Mouse (Mus musculus) heart, postnatal 14 days (tissue): Measurements from ENCODE around the gene Plekha5. TPM values are rescaled to one million over a fixed set of nuclear protein-coding genes. Genes with fewer than 3 reads are reported as not detected.
A peak's percentile ranks its signal among the peaks of the same experiment; 100 is the strongest.
"Not testable (repeated sequence)": the region's sequence is repeated elsewhere in the genome, so short reads cannot be mapped to it uniquely, and the experiment has no call there.

Experiments
- DNase-seq, 2 experiments: peaks; one replicate each; pipeline ENCODE4 v3.0.0; 2021 to 2022
- intact Hi-C: fragments of 180-260 bp; cut with DNase I; formaldehyde crosslinking; loops from one replicate; pipeline ENCODE4 v1.15.1; 2025
- total RNA-seq, 2 experiments: library from RNA; stranded (reverse); gene quantifications; 2 replicates each; pipeline ENCODE4 v1.2.3; 2021

Gene Plekha5
- total RNA-seq, 2 experiments from 2014 or later, result 36.6 to 36.9 TPM

DNA sequence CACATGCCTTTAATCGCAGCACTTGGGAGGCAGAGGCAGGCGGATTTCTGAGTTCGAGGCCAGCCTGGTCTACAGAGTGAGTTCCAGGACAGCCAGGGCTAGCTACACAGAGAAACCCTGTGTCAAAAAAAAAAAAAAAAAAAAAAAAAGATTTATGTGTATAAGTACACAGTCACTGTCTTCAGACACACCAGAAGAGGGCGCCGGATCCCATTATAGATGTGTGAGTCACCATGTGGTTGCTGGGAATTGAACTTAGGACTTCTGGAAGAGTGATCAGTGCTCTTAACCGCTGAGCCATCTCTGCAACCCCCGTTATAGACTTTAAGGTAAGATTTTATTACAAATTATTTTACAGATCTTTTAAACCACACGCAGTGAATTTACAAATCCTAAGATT is 176.8 kb downstream of the Plekha5 start:
- DNase-seq, intact Hi-C loops: not testable (repeated sequence)

DNA sequence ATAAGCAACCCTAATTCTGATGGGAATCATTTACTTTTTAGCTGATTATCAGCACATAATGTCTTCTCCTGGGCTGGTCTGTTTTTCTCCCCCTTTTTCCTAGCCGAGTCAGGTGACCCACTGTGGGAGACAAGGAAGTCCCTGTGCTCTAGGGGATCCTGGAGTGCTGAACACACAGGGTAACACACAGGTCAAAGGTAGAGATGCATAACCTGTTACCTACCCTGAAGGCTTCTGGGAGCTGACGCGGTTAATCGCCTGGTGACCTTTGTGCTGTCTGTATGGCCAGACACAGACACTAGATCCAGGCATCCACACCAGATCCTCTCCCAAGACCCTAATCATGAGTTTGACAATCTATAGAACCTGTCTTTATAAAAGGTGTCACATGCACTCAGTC is 177.3 kb downstream of the Plekha5 start:
- intact Hi-C loops, result no loop called here
- no peak for DNase-seq

DNA sequence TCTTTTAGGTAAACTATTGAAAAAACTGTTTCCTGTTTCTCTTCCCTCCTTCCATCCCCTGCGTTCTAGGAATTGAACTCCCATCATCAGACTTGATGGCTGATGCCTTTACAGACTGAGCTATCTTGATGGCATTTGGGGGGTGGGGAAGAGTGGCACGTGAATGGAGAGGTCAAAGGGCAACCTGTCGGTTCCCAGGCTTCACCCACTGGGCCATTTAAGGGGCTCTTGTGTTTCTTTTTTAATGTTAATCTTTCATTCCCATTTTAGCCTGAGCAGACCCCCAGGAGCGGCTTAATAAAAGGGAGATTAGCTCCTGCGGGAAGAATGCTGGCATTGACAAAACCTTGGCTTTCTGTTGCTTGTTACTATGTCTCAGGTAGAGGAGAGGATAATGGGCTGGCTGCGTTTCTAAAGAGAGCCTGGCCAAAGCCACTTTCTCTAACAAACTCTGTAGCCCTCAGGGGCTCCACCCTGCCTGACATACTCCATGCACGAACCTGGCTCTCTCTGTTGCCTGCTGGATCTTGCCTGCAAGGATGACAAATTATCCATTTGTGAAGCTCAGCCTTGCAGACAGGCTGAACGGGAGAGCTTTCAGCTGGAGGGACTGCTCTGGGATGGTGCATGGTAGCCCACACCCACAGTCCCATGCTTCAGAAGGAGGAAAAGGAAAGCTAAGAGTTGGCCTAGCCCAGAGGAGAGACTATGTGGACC is 179.5 kb downstream of the Plekha5 start:
- no peak for DNase-seq
- intact Hi-C loops, result no loop called here

DNA sequence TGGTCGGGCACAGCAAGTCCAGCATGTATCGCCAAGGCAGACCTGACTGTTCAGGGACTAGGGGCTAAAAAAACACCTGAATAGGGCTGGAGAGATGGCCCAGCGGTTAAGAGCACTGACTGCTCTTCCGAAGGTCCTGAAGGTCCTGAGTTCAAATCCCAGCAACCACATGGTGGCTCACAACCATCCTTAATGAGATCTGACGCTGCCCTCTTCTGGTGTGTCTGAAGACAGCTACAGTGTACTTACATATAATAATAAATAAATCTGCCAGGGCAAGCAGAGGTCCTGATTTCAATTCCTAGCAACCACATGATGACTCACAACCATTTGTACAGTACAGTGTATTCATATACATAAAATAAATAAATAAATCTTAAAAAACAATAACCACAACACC is 181.3 kb downstream of the Plekha5 start:
- DNase-seq, intact Hi-C loops: not testable (repeated sequence)

DNA sequence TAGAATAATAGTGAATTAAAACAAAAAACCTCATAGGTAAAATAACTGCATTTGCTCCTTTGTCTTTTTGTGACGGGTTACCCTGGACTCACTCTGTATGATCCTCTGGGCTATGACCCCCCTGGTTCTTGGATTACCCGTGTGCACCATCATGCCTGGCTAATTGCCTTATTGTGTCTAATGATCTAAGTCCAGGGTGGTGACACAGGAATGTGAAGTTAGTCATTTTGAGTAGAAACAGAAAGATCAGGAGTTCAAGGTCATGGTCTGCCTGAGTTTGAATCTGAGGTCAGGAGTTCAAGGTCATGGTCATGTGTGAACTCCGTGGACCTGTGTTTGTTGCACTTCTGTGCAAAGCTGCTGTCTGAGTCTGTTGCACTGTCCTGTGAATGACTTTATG is 181.9 kb downstream of the Plekha5 start:
- DNase-seq, result no peak
- intact Hi-C loops, result no loop called here

DNA sequence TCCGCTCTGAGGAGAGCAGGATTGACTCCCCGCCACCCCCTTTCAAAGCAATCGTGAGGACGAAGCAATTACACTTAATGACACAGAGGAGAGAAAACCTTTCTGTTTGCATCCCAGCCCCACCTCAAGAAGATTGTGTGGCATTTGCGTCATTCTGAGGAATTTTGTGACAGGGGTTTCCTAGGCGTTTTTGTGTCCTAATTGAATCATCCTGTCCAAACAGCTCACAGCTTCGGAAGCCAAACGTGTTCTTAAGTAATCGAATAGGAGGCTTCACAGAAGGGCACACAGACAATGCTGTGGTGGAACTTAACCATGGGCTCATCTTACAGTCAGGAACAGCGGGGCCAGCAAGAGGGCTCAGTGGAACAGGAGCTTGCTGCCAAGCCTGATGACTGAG is 182.7 kb downstream of the Plekha5 start:
- intact Hi-C loops, result no loop called here

DNA sequence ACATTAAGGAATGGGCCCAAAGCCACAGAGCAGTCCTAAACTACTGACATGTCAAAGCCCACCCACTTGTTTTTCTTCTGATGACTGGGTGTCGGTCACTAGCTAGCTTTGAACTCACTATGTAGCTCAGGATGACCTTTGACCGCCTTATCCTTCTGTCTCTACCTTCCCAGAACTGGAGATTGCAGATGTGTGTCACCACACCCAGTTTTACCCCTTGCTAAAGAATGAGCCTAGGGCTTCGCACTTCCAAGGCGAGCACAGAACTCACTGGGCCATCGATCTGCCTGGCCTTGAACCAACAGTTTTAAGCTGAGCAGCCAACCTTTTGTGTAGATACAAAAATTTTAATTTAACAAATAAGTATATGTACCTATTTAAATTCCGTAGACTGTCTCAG is 184.8 kb downstream of the Plekha5 start:
- intact Hi-C loops, result no loop called here
- no peak for DNase-seq

More for the DNA sequence above, 182.7 kb downstream of the Plekha5 start:
- DNase-seq, result no peak

DNA sequence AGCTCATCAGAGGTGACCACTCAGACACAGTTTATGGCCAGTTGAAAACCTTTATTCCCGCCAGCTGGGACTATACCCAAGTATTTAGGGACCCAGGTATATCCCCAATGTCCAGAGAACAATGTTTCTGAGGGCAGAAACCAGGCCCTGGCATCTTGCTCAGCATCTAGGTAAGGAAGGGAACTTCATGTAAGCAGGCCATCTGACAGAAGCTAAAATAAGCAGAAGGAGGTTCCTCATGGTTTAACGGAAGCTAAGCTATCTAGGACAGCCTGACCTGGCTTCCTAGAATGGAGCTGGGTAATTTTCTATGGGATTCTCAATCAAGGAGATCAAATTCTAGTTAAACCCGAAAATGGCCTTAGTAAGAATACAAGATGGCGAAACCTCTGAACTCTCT is 185.7 kb downstream of the Plekha5 start:
- DNase-seq, result no peak
- intact Hi-C loops, result no loop called here

DNA sequence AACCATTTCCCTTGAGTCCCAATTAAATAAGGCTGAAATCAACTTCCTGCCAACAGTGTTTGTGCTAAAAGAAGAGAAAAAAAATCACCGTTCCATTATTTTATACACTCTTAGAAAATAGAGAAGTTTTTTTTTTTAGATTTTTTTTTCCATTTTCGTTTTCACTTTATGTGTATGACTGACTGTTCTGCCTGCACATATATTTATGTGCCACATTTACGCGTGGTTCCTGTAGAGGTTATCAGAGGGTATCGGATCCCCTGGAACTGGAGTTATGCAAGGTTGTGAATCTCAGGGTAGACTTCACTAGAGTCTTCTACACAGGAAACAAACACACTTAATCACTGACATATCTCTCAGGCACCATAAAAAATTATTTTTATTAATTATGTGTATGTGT is 186.3 kb downstream of the Plekha5 start:
- DNase-seq, result no peak
- intact Hi-C loops, result no loop called here

DNA sequence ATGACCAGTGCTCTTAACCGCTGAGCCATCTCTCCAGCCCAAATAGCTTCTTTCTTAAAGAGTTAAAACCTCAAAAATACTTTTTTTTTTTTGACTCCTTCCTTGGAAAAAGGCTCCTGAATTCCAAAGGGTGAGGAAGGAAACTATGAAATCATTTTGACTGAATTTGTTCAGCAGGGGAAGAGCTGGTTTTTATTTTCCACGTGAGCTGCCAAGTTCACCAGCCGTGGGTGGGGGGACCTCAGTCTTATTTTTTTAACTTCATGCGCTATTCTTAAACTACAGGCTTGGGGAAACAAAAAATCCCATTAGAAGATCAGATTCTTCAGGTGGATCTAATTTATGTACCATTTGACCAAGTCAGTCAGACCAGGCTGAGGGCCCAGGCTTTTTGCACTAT is 187.4 kb downstream of the Plekha5 start:
- intact Hi-C loops, result no loop called here
- no peak for DNase-seq

DNA sequence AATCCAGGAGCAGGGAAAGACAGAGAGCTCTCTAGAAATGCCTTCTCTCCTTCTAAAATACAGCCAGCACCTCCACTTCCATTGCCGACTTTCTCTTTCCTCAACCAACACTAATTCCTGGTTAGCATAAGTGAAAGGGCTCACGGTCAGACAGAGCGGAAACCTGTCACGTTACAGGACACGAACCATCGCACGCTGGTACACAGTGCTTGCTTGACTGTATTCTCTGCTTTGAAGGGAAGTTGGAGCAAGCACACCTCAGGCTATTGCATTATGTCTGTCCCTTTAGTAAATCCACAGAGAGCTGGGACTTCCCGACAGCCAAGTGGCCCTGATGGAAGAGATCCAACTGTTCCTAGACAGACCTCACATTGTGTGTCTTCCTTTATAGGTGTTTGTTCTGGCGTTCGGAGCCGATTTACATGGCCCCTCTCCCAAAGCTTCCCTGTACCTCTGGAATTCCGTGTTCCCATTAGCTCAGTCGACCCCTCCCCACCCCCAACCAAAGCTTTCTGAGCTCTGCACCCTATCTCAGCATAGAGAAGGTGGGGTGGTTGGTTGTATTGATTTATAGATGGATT is 188.1 kb downstream of the Plekha5 start:
- intact Hi-C loops, result no loop called here
- DNase-seq, result no peak

DNA sequence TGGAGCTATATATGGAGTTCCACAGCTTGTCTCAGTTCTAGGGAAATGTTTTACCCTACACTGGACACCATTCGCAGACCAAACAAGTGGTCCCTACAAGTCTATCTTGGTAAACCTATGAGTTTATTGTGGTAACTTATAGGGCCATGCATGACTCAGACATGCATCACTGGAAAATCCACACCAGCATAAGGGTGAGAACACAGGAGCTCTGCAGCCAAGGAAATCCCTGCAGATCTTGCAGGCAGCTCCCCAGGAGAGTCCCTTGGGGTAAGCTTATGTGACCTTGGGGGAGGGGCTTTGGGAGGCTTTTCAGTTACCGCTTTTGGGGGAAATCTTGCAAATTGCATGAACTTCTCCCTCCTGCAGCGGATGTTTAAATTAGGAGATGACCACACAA is 190.0 kb downstream of the Plekha5 start:
- DNase-seq, result no peak
- intact Hi-C loops, result no loop called here

DNA sequence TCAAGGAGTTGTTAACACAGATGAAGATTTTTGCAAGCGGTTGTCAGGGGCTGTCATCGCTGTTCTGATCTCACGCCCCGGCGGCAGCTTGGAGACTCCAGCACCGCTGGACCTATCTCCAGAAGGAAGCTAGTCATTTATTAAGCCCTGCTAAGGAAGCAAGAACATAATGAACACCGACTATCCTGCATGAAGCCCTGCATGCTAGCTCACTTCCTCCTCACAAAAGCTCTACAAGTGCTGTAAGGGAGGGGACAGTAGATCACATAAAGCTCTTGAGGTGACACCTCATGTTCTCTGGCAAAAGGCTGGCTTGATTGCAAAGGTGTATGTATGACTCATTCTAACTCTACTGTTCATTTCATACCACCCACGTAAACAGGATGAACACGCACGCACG is 190.9 kb downstream of the Plekha5 start:
- DNase-seq, result no peak
- intact Hi-C loops, result no loop called here

DNA sequence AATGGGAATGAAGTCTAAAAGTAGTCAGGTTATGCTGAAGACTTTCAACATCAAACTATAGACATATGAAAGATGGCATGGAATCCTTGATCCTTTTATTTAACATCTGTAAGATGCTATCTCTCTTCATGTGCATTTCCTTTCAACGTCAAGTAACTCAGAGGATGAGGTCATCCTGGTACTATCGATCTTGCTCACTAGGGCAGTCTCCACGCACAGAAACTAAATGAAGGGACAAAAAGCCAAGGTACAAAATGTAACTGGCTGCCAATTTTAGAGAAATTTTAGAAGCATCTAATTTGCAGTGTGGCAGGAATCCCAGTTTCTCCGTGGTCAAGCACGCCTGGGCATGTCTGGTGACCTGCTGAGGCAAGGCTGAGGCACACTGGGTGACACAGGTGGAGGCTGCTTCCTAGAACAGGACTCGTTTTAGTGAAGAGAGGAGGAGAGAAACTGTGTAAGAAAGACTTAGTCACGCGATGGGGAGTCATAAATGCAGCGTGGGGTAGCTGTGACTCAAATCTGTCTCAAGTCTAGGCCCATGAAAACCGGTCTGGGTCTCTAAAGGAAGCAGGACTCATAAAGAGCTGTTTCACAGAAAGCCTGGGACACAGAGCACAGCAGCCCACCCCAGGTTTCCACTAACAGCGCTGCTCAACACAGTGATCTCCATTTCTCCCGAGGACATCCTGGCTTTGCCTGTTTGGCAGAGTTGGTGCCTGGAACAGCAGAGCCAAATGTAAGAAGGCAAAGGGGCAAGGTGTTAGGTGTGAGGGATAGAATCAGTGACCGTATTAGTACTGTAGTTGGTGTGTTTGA is 196.9 kb downstream of the Plekha5 start:
- DNase-seq, result no peak
- intact Hi-C loops, result no loop called here

DNA sequence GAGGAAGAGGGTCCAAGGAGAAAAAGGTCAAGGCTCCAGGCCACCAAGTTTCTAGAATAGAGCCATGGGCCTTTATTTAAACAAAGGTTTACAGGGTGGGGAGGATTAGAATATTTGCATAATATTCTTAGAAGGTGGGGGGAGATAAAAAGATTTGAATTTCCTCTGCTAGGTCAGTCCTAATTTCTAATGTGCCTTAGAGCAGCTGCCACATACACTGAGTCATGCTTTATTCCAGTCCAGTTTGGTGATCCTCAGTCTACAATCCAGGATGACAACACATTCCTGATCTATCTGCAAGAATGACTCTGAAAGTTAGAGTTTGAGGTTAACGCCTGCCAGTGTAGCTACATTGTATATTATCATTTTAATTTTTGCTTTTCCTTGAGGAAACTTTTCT is 197.8 kb downstream of the Plekha5 start:
- intact Hi-C loops, result no loop called here
- no peak for DNase-seq

DNA sequence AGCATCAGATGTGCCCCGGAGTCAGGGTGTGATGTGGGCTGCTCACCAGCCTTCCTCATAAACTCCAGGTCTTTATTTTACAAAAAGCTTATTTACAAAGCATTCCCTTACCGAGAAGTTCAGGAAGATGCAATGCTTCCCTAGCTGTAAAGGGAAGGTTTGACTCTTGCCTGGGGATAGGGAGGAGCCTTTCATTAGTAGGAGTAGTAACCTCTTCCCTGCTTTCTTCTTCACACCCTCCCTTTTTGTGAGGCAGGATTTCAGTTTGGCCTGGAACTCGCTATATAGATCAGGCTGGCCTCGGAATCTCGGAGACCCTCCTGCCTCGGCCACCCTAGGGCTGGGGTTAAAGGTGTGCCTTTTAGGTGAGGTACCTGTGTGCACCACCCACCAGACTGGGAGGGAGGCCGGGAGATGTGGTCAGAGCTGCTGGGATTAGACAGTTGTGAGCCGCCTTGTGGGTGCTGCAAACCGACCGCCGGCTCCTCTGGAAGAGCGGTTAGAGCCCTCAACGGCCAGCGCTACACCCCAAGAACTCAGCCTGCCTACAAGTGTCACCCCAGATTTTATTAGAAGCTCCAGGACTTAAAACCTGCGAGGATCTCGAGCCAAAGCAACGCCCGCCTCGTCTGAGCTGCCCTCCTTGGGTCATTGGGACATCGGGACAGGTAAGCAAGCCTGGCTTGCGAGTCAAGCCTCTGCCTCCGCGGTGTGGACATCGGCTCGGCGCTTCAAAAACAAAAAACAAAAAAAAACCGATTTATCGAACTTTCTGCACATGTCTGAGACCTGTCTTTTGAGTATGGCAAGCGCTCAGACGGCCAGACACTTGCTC is 198.8 kb downstream of the Plekha5 start, which contains the start of gene Aebp2:
Gene Aebp2 (plus strand): TSS at position 273 of the 835 bp plus-strand sequence.
- DNase-seq, result no peak
- intact Hi-C loops, result no loop called here

DNA sequence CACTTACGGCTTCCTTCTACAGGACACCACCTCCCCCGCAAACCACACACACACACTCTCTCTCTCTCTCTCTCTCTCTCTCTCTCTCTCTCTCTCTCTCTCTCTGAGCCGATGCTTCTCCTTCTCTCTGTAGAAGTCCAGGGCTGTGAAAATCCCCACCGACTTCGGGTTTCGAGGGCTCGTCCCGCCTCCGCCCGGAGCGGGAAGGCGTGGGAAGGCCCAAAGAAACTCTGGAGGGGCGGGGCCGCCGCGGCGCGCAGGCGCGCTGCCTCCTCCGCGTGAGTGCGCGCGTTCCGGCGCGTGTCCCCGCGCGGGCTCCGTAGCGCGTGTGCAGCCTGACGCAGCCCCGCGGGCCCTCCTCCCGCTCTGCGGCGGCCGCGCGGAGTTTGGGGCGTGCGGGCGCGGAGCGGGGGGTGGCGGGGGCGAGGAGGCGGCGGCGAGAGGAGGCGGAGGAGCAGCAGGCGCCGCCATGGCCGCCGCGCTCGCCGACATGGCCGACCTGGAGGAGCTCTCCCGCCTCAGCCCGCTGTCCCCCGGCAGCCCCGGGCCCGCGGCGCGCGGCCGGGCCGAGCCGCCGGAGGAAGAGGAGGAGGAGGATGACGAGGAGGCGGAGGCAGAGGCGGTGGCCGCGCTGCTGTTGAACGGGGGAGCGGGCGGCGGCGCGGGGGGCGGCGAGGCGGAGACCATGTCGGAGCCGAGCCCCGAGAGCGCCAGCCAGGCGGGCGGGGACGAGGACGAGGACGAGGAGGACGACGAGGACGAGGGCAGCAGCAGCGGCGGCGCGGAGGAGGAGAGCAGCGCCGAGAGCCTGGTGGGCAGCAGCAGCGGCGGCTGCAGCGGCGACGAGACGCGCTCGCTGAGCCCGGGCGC is 199.6 kb downstream of the Plekha5 start:
- DNase-seq, result peak; percentile 96 to 99
- intact Hi-C loops, result no loop called here

DNA sequence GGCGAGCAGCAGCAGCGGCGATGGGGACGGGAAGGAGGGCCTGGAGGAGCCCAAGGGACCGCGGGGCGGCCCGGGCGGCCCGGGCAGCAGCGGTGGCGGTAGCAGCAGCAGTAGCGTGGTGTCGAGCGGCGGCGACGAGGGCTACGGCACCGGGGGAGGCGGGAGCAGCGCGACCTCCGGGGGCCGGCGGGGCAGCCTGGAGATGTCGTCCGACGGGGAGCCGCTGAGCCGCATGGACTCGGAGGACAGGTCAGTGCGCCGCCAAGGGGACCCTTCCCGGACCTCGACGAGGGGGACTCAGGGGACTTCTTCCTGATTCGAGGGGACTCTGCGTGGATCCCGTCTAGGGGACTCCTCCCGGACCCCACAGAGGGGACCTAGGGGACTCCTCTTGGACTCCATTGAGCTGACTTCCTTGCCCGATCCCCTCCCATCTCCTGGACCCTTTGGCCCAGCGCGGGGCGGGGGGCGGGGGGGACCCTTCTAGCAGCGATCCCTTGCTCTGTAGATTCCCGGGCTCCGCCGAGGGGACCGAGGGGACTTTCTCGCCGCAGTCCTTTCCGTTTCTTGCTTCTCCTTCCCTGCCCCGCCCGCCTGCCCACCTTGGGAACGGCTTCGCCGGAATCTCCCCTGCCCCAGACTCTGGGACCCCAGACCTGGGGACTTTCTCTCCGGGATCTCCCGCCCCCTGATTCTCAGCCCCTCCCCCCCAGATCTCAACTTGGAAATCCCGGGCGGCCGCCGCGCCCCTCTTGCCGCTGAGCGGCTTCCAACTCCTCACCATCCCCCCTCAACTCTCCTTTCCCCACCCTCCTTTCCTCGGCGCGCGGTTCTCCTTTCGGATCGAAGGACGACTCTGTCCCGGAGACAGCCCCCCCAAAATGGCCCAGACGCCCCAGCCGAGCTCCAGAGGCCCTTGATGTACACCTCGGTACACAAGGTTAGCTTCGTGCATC is 200.5 kb downstream of the Plekha5 start:
- intact Hi-C loops, result no loop called here
- DNase-seq, result peak; percentile 50 to 54
